Mouse (Mus musculus): ENCODE measurements around the gene Gpd1l. TPM values are rescaled to one million over a fixed set of nuclear protein-coding genes. Genes with fewer than 3 reads are reported as not detected.
A peak's percentile ranks its signal among the peaks of the same experiment; 100 is the strongest.

The Gpd1l gene
- polyA plus RNA-seq, 1 experiment from 2014 or later: 31.4 TPM

- TF ChIP-seq CTCF (IDR thresholded peaks at IDR 0.05; ENCODE audit: low read depth): no peak
- Histone ChIP-seq H3K9ac (ENCODE audit: low read depth, low read length) (no peak overlapping the region), H3K27me3 (replicated peaks; ENCODE audit: control insufficient read depth, insufficient read depth, low read length) (no peaks in the 10 kb centered on the region), H3K4me3 (ENCODE audit: low read depth, low read length) (no peak overlapping the region), H3K4me2 (replicated peaks; ENCODE audit: low read depth) (no peak overlapping the region), H3K36me3 (ENCODE audit: control insufficient read depth, insufficient read depth) (no peaks in the 10 kb centered on the region), H3K9me3 (ENCODE audit: control insufficient read depth) (no peaks in the 10 kb centered on the region), H3K27ac (ENCODE audit: low read depth, low read length) (no peak overlapping the region), H3K4me1 (replicated peaks; ENCODE audit: control insufficient read depth, insufficient read depth, low read length) (no peaks in the 10 kb centered on the region)
- WGBS: 53% methylated on average over 2 of the region's 2 CpGs
- no peak for ATAC-seq
Measured at GRCm38 (mm10) chr9:114881977-114882376, 51.8 kb downstream of the Gpd1l start.

DNA sequence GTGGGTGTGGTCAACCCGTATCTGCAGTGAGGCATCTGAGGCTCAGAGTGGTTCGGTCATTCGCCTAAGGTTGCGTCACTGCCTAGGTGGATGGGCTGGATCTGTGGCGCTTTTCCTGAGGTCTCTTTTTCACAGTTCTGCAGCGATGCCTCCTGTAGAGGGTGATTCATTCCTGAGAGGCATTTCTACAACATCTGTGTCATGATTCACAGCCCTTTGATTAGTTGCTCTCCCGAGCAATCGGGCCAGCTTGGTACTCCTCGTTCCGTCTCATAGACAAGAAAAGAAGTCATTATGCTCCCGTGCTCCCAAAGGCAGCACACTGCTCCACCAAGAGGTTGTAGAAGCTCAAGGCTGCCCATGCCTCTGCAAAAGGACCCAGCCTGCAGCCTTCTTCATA is 78.5 kb downstream of the Gpd1l start:
- WGBS: 39% methylated on average over 11 of the region's 11 CpGs
- H3K4me1 ChIP-seq (replicated peaks; ENCODE audit: control insufficient read depth, insufficient read depth, low read length): 0 out of 2 replicates have a peak, but pooled peaks cover 4% of the 10 kb centered on the region
- no peaks in the 10 kb centered on the region for H3K36me3 ChIP-seq (ENCODE audit: control insufficient read depth, insufficient read depth)
- no peaks in the 10 kb centered on the region for H3K9me3 ChIP-seq (ENCODE audit: control insufficient read depth)
- H3K9ac ChIP-seq (ENCODE audit: low read depth, low read length): no peak overlapping the region
- H3K27ac ChIP-seq (ENCODE audit: low read depth, low read length): no peak overlapping the region
- H3K27me3 ChIP-seq (replicated peaks; ENCODE audit: control insufficient read depth, insufficient read depth, low read length): no peaks in the 10 kb centered on the region
- TF ChIP-seq CTCF (IDR thresholded peaks at IDR 0.05; ENCODE audit: low read depth): peak; percentile 45
- H3K4me3 ChIP-seq (ENCODE audit: low read depth, low read length): no peak overlapping the region
- 0 out of 2 replicates have a peak, but pooled peaks have one; percentile 27 for ATAC-seq
- H3K4me2 ChIP-seq (replicated peaks; ENCODE audit: low read depth): no peak overlapping the region

DNA sequence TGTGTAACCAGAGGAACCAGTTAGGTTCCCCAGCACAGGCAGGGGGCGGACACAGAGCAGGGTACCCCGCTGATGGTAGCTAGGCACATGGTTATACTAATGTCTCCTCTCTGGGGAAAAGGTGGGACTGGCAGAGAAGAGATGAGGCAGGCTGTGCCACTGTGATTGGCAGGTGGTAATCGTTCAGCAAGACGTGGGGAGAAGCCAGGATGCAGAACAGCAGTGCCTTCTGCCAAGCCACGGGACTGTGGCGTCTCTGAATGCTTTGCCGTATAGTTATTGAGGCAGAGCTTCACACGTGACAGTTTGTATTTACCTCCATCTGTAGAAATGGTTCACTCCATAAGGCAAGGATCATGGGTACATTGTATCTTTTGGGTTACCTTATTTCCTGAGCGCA is 79.1 kb downstream of the Gpd1l start:
- 0 out of 2 replicates have a peak, but pooled peaks cover 4% of the 10 kb centered on the region for H3K4me1 ChIP-seq (replicated peaks; ENCODE audit: control insufficient read depth, insufficient read depth, low read length)
- no peaks in the 10 kb centered on the region for H3K9me3 ChIP-seq (ENCODE audit: control insufficient read depth)
- no peaks in the 10 kb centered on the region for H3K36me3 ChIP-seq (ENCODE audit: control insufficient read depth, insufficient read depth)
- no peak overlapping the region for H3K4me2 ChIP-seq (replicated peaks; ENCODE audit: low read depth)
- ATAC-seq: no peak
- TF ChIP-seq CTCF (IDR thresholded peaks at IDR 0.05; ENCODE audit: low read depth): no peak
- no peaks in the 10 kb centered on the region for H3K27me3 ChIP-seq (replicated peaks; ENCODE audit: control insufficient read depth, insufficient read depth, low read length)
- WGBS: 63% methylated on average over 9 of the region's 9 CpGs
- no peak overlapping the region for H3K4me3 ChIP-seq (ENCODE audit: low read depth, low read length)
- H3K9ac ChIP-seq (ENCODE audit: low read depth, low read length): no peak overlapping the region
- H3K27ac ChIP-seq (ENCODE audit: low read depth, low read length): no peak overlapping the region

DNA sequence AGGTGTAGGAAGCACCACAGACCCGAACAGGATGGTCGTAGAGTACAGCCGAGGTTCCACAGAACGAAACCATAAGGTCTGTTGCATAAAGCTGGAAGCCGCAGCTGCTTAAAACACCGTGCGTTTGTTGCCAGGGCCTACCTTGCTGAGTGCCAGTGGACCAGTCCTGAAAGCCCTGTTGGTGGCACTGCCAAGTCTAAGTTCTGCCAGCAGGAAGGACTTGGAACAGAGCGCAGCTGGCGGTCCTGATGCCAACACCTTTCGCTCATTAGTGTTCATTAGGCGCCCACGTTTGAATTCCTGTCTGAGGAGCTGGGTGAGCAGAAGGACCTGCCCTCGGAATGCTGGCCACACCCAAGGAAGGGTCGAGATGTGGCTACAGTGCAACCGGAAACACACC is 80.5 kb downstream of the Gpd1l start:
- H3K27ac ChIP-seq (ENCODE audit: low read depth, low read length): no peak overlapping the region
- ATAC-seq: no peak
- no peaks in the 10 kb centered on the region for H3K9me3 ChIP-seq (ENCODE audit: control insufficient read depth)
- 76% methylated on average over 15 of the region's 15 CpGs for WGBS
- TF ChIP-seq CTCF (IDR thresholded peaks at IDR 0.05; ENCODE audit: low read depth): no peak
- no peak overlapping the region for H3K9ac ChIP-seq (ENCODE audit: low read depth, low read length)
- H3K4me1 ChIP-seq (replicated peaks; ENCODE audit: control insufficient read depth, insufficient read depth, low read length): 0 out of 2 replicates have a peak, but pooled peaks cover 4% of the 10 kb centered on the region
- H3K36me3 ChIP-seq (ENCODE audit: control insufficient read depth, insufficient read depth): no peaks in the 10 kb centered on the region
- no peak overlapping the region for H3K4me2 ChIP-seq (replicated peaks; ENCODE audit: low read depth)
- no peaks in the 10 kb centered on the region for H3K27me3 ChIP-seq (replicated peaks; ENCODE audit: control insufficient read depth, insufficient read depth, low read length)
- no peak overlapping the region for H3K4me3 ChIP-seq (ENCODE audit: low read depth, low read length)

- no peaks in the 10 kb centered on the region for H3K36me3 ChIP-seq (ENCODE audit: control insufficient read depth, insufficient read depth)
- 20% methylated on average over 8 of the region's 8 CpGs for WGBS
- no peak overlapping the region for H3K27ac ChIP-seq (ENCODE audit: low read depth, low read length)
- H3K4me3 ChIP-seq (ENCODE audit: low read depth, low read length): no peak overlapping the region
- no peaks in the 10 kb centered on the region for H3K9me3 ChIP-seq (ENCODE audit: control insufficient read depth)
- no peaks in the 10 kb centered on the region for H3K27me3 ChIP-seq (replicated peaks; ENCODE audit: control insufficient read depth, insufficient read depth, low read length)
- TF ChIP-seq CTCF (IDR thresholded peaks at IDR 0.05; ENCODE audit: low read depth): no peak
- no peak overlapping the region for H3K9ac ChIP-seq (ENCODE audit: low read depth, low read length)
- peak; percentile 45; the same call in 1 of the 2 replicates for ATAC-seq
- H3K4me2 ChIP-seq (replicated peaks; ENCODE audit: low read depth): no peak overlapping the region
- H3K4me1 ChIP-seq (replicated peaks; ENCODE audit: control insufficient read depth, insufficient read depth, low read length): 0 out of 2 replicates have a peak, but pooled peaks cover 4% of the 10 kb centered on the region
Measured at GRCm38 (mm10) chr9:114851419-114852190, 82.2 kb downstream of the Gpd1l start.

Other genes with a start within 250 kb of the Gpd1l start
- 39.3 and 40.0 TPM in 2 replicates for gene Dync1li1, start 245.2 kb downstream of the Gpd1l start, polyA plus RNA-seq (2015; fragmentation: Nextera tagmentation; extraction: Ambion mirVana)
- 87.8 and 98.2 TPM in 2 replicates for gene Cmtm6, start 202.9 kb downstream of the Gpd1l start, polyA plus RNA-seq (2015; fragmentation: Nextera tagmentation; extraction: Ambion mirVana)
- 34.8 and 35.7 TPM in 2 replicates for gene Cmtm7, start 152.1 kb downstream of the Gpd1l start, polyA plus RNA-seq (2015; fragmentation: Nextera tagmentation; extraction: Ambion mirVana)
- gene Cmtm8, start 89.8 kb downstream of the Gpd1l start, polyA plus RNA-seq (2015; fragmentation: Nextera tagmentation; extraction: Ambion mirVana): 91.5 and 104 TPM in 2 replicates
- gene Osbpl10, start 44.6 kb upstream of the Gpd1l start, polyA plus RNA-seq (2015; fragmentation: Nextera tagmentation; extraction: Ambion mirVana): 3.8 and 4.3 TPM in 2 replicates
- 456 and 498 TPM in 2 replicates for gene Rps27rt, start 48.8 kb upstream of the Gpd1l start, polyA plus RNA-seq (2015; fragmentation: Nextera tagmentation; extraction: Ambion mirVana)